ENCODE assay signal across 9 mouse cellular contexts in genomic region chr19:10665499-10665898, GRCm38 (mm10). TPM values are rescaled to one million over a fixed set of nuclear protein-coding genes. Genes with fewer than 3 reads are reported as not detected.
DNase-seq lines count a peak whose midpoint lies in the region; ATAC-seq and TF ChIP-seq lines count a peak whose summit lies in the region.
"Had no signal": no experiment of that assay in that cellular context is flagged by ENCODE, and none has a peak within 500 bp of the region (broad histone marks: within the 10 kb centered on the region; RNA-seq: fewer than 3 reads in every experiment).

No protein-coding gene starts in this region.

- no peak overlapping the region for H3K9ac ChIP-seq in forebrain, embryonic 14.5 days (ENCODE audit: low read length)
- H3K9ac ChIP-seq in limb, embryonic 11.5 days (ENCODE audit: low read length) = no peak overlapping the region
- no peak overlapping the region for H3K9ac ChIP-seq in midbrain, embryonic 15.5 days

- DNase-seq in layer of hippocampus, adult 2 months (ENCODE audit: low spot score in 2 of 2) = peak; percentile 32 to 77
- no peak for DNase-seq in layer of hippocampus, adult 9-11 months
- peak; percentile 63 for DNase-seq in c-Kit-negative CD71-positive TER-119-positive erythroid progenitor cells, embryonic 14.5 days (ENCODE audit: low read depth, low spot score)
- DNase-seq in forebrain, embryonic 14.5 days (ENCODE audit: low spot score) = peak; percentile 77
- peak; percentile 83 for DNase-seq in induced T-regulatory cell, adult 2 months (ENCODE audit: low read depth)
- DNase-seq in limb, embryonic 11.5 days (ENCODE audit: low spot score) = peak; percentile 81
- DNase-seq in spleen, postnatal 10 days (ENCODE audit: low spot score in 2 of 2) = peak; percentile 83 to 89

- no peak overlapping the region for H3K27ac ChIP-seq in layer of hippocampus, adult 2 months
- H3K27ac ChIP-seq in forebrain, embryonic 14.5 days (ENCODE audit: low read depth, low read length) = no peak overlapping the region
- H3K27ac ChIP-seq in limb, embryonic 11.5 days (replicated peaks; ENCODE audit: low read depth, low read length) = no peak overlapping the region
- no peak overlapping the region for H3K27ac ChIP-seq in midbrain, embryonic 15.5 days

- WGBS in forebrain, embryonic 14.5 days = 10% methylated on average over 2 of the region's 2 CpGs
- 20% methylated on average over 2 of the region's 2 CpGs for WGBS in limb, embryonic 11.5 days
- WGBS in midbrain, embryonic 15.5 days = 11% methylated on average over 2 of the region's 2 CpGs

- H3K4me3 ChIP-seq in layer of hippocampus, adult 2 months = no peak overlapping the region
- no peak overlapping the region for H3K4me3 ChIP-seq in forebrain, embryonic 14.5 days (ENCODE audit: low read depth, low read length)
- H3K4me3 ChIP-seq in limb, embryonic 11.5 days (ENCODE audit: low read depth, low read length) = no peak overlapping the region
- no peak overlapping the region for H3K4me3 ChIP-seq in midbrain, embryonic 15.5 days
- H3K4me3 ChIP-seq: myocyte had no signal

- H3K27me3 ChIP-seq in forebrain, embryonic 14.5 days (replicated peaks; ENCODE audit: control insufficient read depth, insufficient read depth, low read length) = no peaks in the 10 kb centered on the region
- no peaks in the 10 kb centered on the region for H3K27me3 ChIP-seq in limb, embryonic 11.5 days (ENCODE audit: control insufficient read depth, insufficient read depth, low read length)
- H3K27me3 ChIP-seq in midbrain, embryonic 15.5 days (replicated peaks) = no peaks in the 10 kb centered on the region

- peak; percentile 95 for TF ChIP-seq CTCF in layer of hippocampus, adult 2 months (conservative IDR thresholded peaks at IDR 0.05)

- H3K36me3 ChIP-seq in forebrain, embryonic 14.5 days (ENCODE audit: control insufficient read depth, insufficient read depth, low read length) = no peaks in the 10 kb centered on the region
- no peaks in the 10 kb centered on the region for H3K36me3 ChIP-seq in limb, embryonic 11.5 days (ENCODE audit: control insufficient read depth, insufficient read depth, low read length)
- H3K36me3 ChIP-seq in midbrain, embryonic 15.5 days (replicated peaks) = no peaks in the 10 kb centered on the region

- no peaks in the 10 kb centered on the region for H3K4me1 ChIP-seq in forebrain, embryonic 14.5 days (ENCODE audit: control insufficient read depth, insufficient read depth, low read length)
- no peaks in the 10 kb centered on the region for H3K4me1 ChIP-seq in limb, embryonic 11.5 days (ENCODE audit: control insufficient read depth, insufficient read depth, low read length)
- no peaks in the 10 kb centered on the region for H3K4me1 ChIP-seq in midbrain, embryonic 15.5 days

- H3K9me3 ChIP-seq in forebrain, embryonic 14.5 days (replicated peaks; ENCODE audit: control insufficient read depth, low read length) = no peaks in the 10 kb centered on the region
- no peaks in the 10 kb centered on the region for H3K9me3 ChIP-seq in limb, embryonic 11.5 days (ENCODE audit: control insufficient read depth, low read length)
- no peaks in the 10 kb centered on the region for H3K9me3 ChIP-seq in midbrain, embryonic 15.5 days

- peak; percentile 73 for ATAC-seq in forebrain, embryonic 14.5 days
- no peak for ATAC-seq in limb, embryonic 11.5 days (ENCODE audit: insufficient number of reproducible peaks, low FRiP score, low TSS enrichment, low read depth)
- ATAC-seq in midbrain, embryonic 15.5 days (replicated peaks) = peak; percentile 80

- H3K4me2 ChIP-seq in forebrain, embryonic 14.5 days (ENCODE audit: low read length) = no peak overlapping the region
- H3K4me2 ChIP-seq in limb, embryonic 11.5 days (ENCODE audit: low read depth, severe bottlenecking) = no peak overlapping the region
- H3K4me2 ChIP-seq in midbrain, embryonic 15.5 days = no peak overlapping the region

RNA-seq across cellular contexts. Expression of gene Pga5, which starts 12.4 kb away (rescaled TPM):
- total RNA-seq in layer of hippocampus, adult 2 months (2021) = not detected
- polyA plus RNA-seq in forebrain, embryonic 14.5 days (2014; fragmentation: Nextera tagmentation; extraction: Ambion mirVana) = not detected in 2 replicates
- not detected in 2 replicates for polyA plus RNA-seq in limb, embryonic 11.5 days (2014; fragmentation: Nextera tagmentation; extraction: Ambion mirVana)
- polyA plus RNA-seq in midbrain, embryonic 15.5 days (2015; fragmentation: Nextera tagmentation; extraction: Ambion mirVana) = not detected in 2 replicates

RNA-seq across cellular contexts. Expression of gene Vps37c, which starts 23.0 kb away (rescaled TPM):
- total RNA-seq in layer of hippocampus, adult 2 months (2021) = 10 to 100 TPM; 21.7 to 22.4 TPM
- polyA plus RNA-seq in forebrain, embryonic 14.5 days (2014; fragmentation: Nextera tagmentation; extraction: Ambion mirVana) = 31.9 and 36.4 TPM in 2 replicates
- 29.7 and 33.4 TPM in 2 replicates for polyA plus RNA-seq in limb, embryonic 11.5 days (2014; fragmentation: Nextera tagmentation; extraction: Ambion mirVana)
- polyA plus RNA-seq in midbrain, embryonic 15.5 days (2015; fragmentation: Nextera tagmentation; extraction: Ambion mirVana) = 31.8 TPM in 2 replicates

RNA-seq across cellular contexts. Expression of gene Vwce, which starts 31.5 kb away (rescaled TPM):
- under 1 TPM; 0.39 to 0.72 TPM for total RNA-seq in layer of hippocampus, adult 2 months (2021)
- polyA plus RNA-seq in forebrain, embryonic 14.5 days (2014; fragmentation: Nextera tagmentation; extraction: Ambion mirVana) = 0.19 and 0.26 TPM in 2 replicates
- 1.4 and 1.7 TPM in 2 replicates for polyA plus RNA-seq in limb, embryonic 11.5 days (2014; fragmentation: Nextera tagmentation; extraction: Ambion mirVana)
- 1.0 and 1.6 TPM in 2 replicates for polyA plus RNA-seq in midbrain, embryonic 15.5 days (2015; fragmentation: Nextera tagmentation; extraction: Ambion mirVana)
